Mouse (Mus musculus) MEL (cell line): Measurements from ENCODE around the gene Pdzd9. TPM values are rescaled to one million over a fixed set of nuclear protein-coding genes. Genes with fewer than 3 reads are reported as not detected.
"Not testable (repeated sequence)": the region's sequence is repeated elsewhere in the genome, so short reads cannot be mapped to it uniquely, and the experiment has no call there.

ENCODE experiments used
- DNase-seq: peaks from one replicate; pipeline ENCODE4 v3.0.0; 2011; ENCODE audit warnings: low read depth, low spot score
- H3K27ac ChIP-seq: 2 replicates; pipeline ENCODE4 v1.5.1; 2012; ENCODE audit warnings: low read depth, mild to moderate bottlenecking, control low read depth, low read length, moderate library complexity; ENCODE audit not compliant: control insufficient read depth
- H3K27me3 ChIP-seq, 2 experiments: fragments of 150-350 bp in 1 of 2; sonication (generic) in 1 of 2; 2 replicates each; pipeline ENCODE4 v1.6.1; 2012; ENCODE audit warnings: low read length in 2 of 2, mild to moderate bottlenecking in 2 of 2, improper control_type of control experiment in 1 of 2, moderate library complexity in 1 of 2; ENCODE audit not compliant: insufficient read depth in 2 of 2, control insufficient read depth in 1 of 2
- H3K36me3 ChIP-seq, 2 experiments: 2 replicates each; pipeline ENCODE4 v1.6.1; 2012 to 2014; ENCODE audit warnings: low read length in 2 of 2, improper control_type of control experiment in 1 of 2, inconsistent platforms in 1 of 2, mild to moderate bottlenecking in 1 of 2; ENCODE audit not compliant: insufficient read depth in 2 of 2, control insufficient read depth in 1 of 2
- H3K4me1 ChIP-seq, 2 experiments: fragments of 150-350 bp in 1 of 2; sonication (generic) in 1 of 2; 2 replicates each; pipeline ENCODE4 v1.6.1; 2012; ENCODE audit warnings: low read length in 2 of 2, improper control_type of control experiment in 1 of 2, mild to moderate bottlenecking in 1 of 2; ENCODE audit not compliant: insufficient read depth in 2 of 2, control insufficient read depth in 1 of 2
- H3K4me3 ChIP-seq, 2 experiments: fragments of 150-350 bp in 1 of 2; sonication (generic) in 1 of 2; 2 replicates each; pipeline ENCODE4 v1.5.1; 2012; ENCODE audit warnings: low read depth in 2 of 2, low read length in 2 of 2, mild to moderate bottlenecking in 2 of 2, moderate library complexity in 2 of 2, control low read depth in 1 of 2, improper control_type of control experiment in 1 of 2; ENCODE audit not compliant: control insufficient read depth in 1 of 2, insufficient read depth in 1 of 2
- H3K79me2 ChIP-seq: 2 replicates; pipeline ENCODE4 v1.6.1; 2012; ENCODE audit warnings: mild to moderate bottlenecking, low read length, moderate library complexity; ENCODE audit not compliant: control insufficient read depth, poor library complexity, insufficient read depth
- H3K9ac ChIP-seq: 2 replicates; pipeline ENCODE4 v1.6.1; 2012; ENCODE audit warnings: low read depth, mild to moderate bottlenecking, control low read depth, low read length, moderate library complexity; ENCODE audit not compliant: control insufficient read depth, poor library complexity, severe bottlenecking
- H3K9me3 ChIP-seq: fragments of 150-350 bp; sonication (generic); replicated peaks from 2 replicates; pipeline ENCODE4 v1.6.1; 2012; ENCODE audit warnings: mild to moderate bottlenecking, low read length, improper control_type of control experiment, moderate library complexity; ENCODE audit not compliant: insufficient read depth
- CHD1 ChIP-seq: IDR thresholded peaks from 2 replicates; pipeline ENCODE4 v1.6.1; 2012; ENCODE audit warnings: low read depth, mild to moderate bottlenecking, inconsistent platforms, low read length, improper control_type of control experiment
- CHD2 ChIP-seq: IDR thresholded peaks from 2 replicates; pipeline ENCODE4 v1.6.1; 2011; ENCODE audit warnings: low read length, improper control_type of control experiment
- CTCF ChIP-seq, 3 experiments: IDR thresholded peaks in 2 of 3; conservative IDR thresholded peaks in 1 of 3; 2 replicates each; pipeline ENCODE4 v1.5.1; 2011 to 2012; ENCODE audit warnings: low read length in 3 of 3, low read depth in 2 of 3, mild to moderate bottlenecking in 2 of 3, improper control_type of control experiment in 1 of 3, inconsistent platforms in 1 of 3, mixed read lengths in 1 of 3, moderate library complexity in 1 of 3; ENCODE audit not compliant: control insufficient read depth in 1 of 3, insufficient read depth in 1 of 3, poor library complexity in 1 of 3, severe bottlenecking in 1 of 3
- ELF1 ChIP-seq: IDR thresholded peaks from 2 replicates; pipeline ENCODE4 v1.6.1; 2014; ENCODE audit warnings: low read depth, mild to moderate bottlenecking, inconsistent platforms, low read length, improper control_type of control experiment, moderate library complexity
- EP300 ChIP-seq, 2 experiments: IDR thresholded peaks; 2 replicates each; pipeline ENCODE4 v1.6.1; 2011; ENCODE audit warnings: improper control_type of control experiment in 2 of 2, low read length in 2 of 2, low read depth in 1 of 2, mild to moderate bottlenecking in 1 of 2
- GATA1 ChIP-seq: IDR thresholded peaks from 2 replicates; pipeline ENCODE4 v1.6.1; 2011; ENCODE audit warnings: low read depth, low read length, improper control_type of control experiment
- KAT2A ChIP-seq: conservative IDR thresholded peaks from 2 replicates; pipeline ENCODE4 v1.6.1; 2012; ENCODE audit warnings: low read depth, low read length, improper control_type of control experiment, inconsistent platforms
- MAX ChIP-seq: IDR thresholded peaks from 2 replicates; pipeline ENCODE4 v1.6.1; 2011; ENCODE audit warnings: low read length, improper control_type of control experiment
- MYB ChIP-seq: IDR thresholded peaks from 2 replicates; pipeline ENCODE4 v1.6.1; 2011; ENCODE audit warnings: mild to moderate bottlenecking, low read depth, low read length, improper control_type of control experiment
- NELFE ChIP-seq: IDR thresholded peaks from 2 replicates; pipeline ENCODE4 v1.6.1; 2011; ENCODE audit warnings: low read depth, low read length, improper control_type of control experiment
- POLR2AphosphoS2 ChIP-seq: IDR thresholded peaks from 2 replicates; pipeline ENCODE4 v1.6.1; 2011; ENCODE audit warnings: low read length, improper control_type of control experiment
- POLR2AphosphoS5 ChIP-seq: IDR thresholded peaks from 2 replicates; pipeline ENCODE4 v1.6.1; 2012; ENCODE audit warnings: low read depth, borderline replicate concordance, mild to moderate bottlenecking, inconsistent platforms, low read length, moderate library complexity, mixed read lengths
- RAD21 ChIP-seq: IDR thresholded peaks from 2 replicates; pipeline ENCODE4 v1.6.1; 2011; ENCODE audit warnings: mild to moderate bottlenecking, low read depth, low read length, improper control_type of control experiment
- SMC3 ChIP-seq: IDR thresholded peaks from 2 replicates; pipeline ENCODE4 v1.6.1; 2011; ENCODE audit warnings: low read depth, low read length, improper control_type of control experiment
- TBP ChIP-seq: IDR thresholded peaks from 2 replicates; pipeline ENCODE4 v1.8.0; 2011; ENCODE audit warnings: low read depth, low read length, improper control_type of control experiment
- TCF12 ChIP-seq: IDR thresholded peaks from 2 replicates; pipeline ENCODE4 v1.6.1; 2014; ENCODE audit warnings: low read depth, mild to moderate bottlenecking, inconsistent platforms, low read length, improper control_type of control experiment, moderate library complexity
- UBTF ChIP-seq: IDR thresholded peaks from 2 replicates; pipeline ENCODE4 v1.6.1; 2012; ENCODE audit warnings: low read depth, mild to moderate bottlenecking, inconsistent platforms, low read length, improper control_type of control experiment, moderate library complexity, borderline replicate concordance; ENCODE audit not compliant: insufficient read depth
- ZMIZ1 ChIP-seq: IDR thresholded peaks from 2 replicates; pipeline ENCODE4 v1.6.1; 2012; ENCODE audit warnings: low read depth, mild to moderate bottlenecking, inconsistent platforms, low read length, improper control_type of control experiment, moderate library complexity
- polyA plus RNA-seq, 2 experiments: library from polyadenylated mRNA; stranded (reverse) in 1 of 2; unstranded in 1 of 2; fragments of >175 nt in 1 of 2; fragments of >200 nt in 1 of 2; gene quantifications; 2 replicates each; pipeline versions ENCODE4 v1.2.1 to v1.2.4; 2012; ENCODE audit warnings: low replicate concordance in 2 of 2, low read depth in 1 of 2; ENCODE audit not compliant: insufficient read length in 2 of 2, insufficient read depth in 1 of 2, missing spikeins in 1 of 2
- total RNA-seq: library from RNA; depleted of rRNA; stranded (reverse); fragments of 300-350 nt; gene quantifications from 2 replicates; pipeline ENCODE4 v1.2.3, GENCODE M21; 2012

The Pdzd9 gene
- total and polyA plus RNA-seq, 3 experiments, result 0.31 to 0.92 TPM; not detected in 1

- H3K4me3 ChIP-seq, result no peak overlapping the region
- peaks cover 2 to 7% of the 10 kb centered on the region in 2 experiments; a peak in 2 of 4 replicates for H3K4me1 ChIP-seq
- H3K27ac ChIP-seq, result no peak overlapping the region
- H3K36me3 ChIP-seq, result peaks cover 0 to 17% of the 10 kb centered on the region in 2 experiments; a peak in 2 of 4 replicates
- H3K79me2 ChIP-seq, result peaks cover 16% of the 10 kb centered on the region
- no peak overlapping the region for H3K9ac ChIP-seq
- no peaks in the 10 kb centered on the region for H3K27me3 ChIP-seq
- TF ChIP-seq EP300 (IDR thresholded peaks at IDR 0.05; ENCODE audit: low read depth in 1 of 2, low read length in 2 of 2) (no peak), RAD21 (no peak), CHD1 (no peak), ELF1 (no peak), SMC3 (no peak), KAT2A (no peak), ZMIZ1 (no peak), MYB (no peak), NELFE (no peak), MAX (no peak), UBTF (no peak), TBP (no peak), GATA1 (no peak), CTCF (IDR thresholded peaks at IDR 0.05 in 2 of 3, conservative IDR thresholded peaks at IDR 0.05 in 1 of 3; ENCODE audit: control insufficient read depth in 1 of 3, insufficient read depth in 1 of 3, low read depth in 2 of 3, low read length in 3 of 3, poor library complexity in 1 of 3, severe bottlenecking in 1 of 3) (no peak), TCF12 (no peak), POLR2AphosphoS5 (no peak), POLR2AphosphoS2 (no peak), CHD2 (no peak)
- H3K9me3 ChIP-seq, result no peaks in the 10 kb centered on the region
- DNase-seq, result no peak
Observed at GRCm38 (mm10) chr7:120717261-120717660, 47.1 kb upstream of the Pdzd9 start.

- H3K79me2 ChIP-seq, result peaks cover 26% of the 10 kb centered on the region
- H3K27me3 ChIP-seq, H3K9me3 ChIP-seq, H3K4me3 ChIP-seq, DNase-seq, H3K9ac ChIP-seq, H3K4me1 ChIP-seq: not testable (repeated sequence)
- peaks cover 2 to 28% of the 10 kb centered on the region in 2 experiments; a peak in 3 of 4 replicates for H3K36me3 ChIP-seq
- 0 out of 2 replicates have a peak overlapping the region, but pooled peaks have one; percentile 27 for H3K27ac ChIP-seq
Observed at GRCm38 (mm10) chr7:120713951-120714350, 43.8 kb upstream of the Pdzd9 start.
